Mouse (Mus musculus): Measurements from ENCODE around the gene Gucy1b2. TPM values are rescaled to one million over a fixed set of nuclear protein-coding genes. Genes with fewer than 3 reads are reported as not detected.

The Gucy1b2 gene
- total RNA-seq, 2 experiments from 2014 or later, result 0.39 TPM; not detected in 1

DNA sequence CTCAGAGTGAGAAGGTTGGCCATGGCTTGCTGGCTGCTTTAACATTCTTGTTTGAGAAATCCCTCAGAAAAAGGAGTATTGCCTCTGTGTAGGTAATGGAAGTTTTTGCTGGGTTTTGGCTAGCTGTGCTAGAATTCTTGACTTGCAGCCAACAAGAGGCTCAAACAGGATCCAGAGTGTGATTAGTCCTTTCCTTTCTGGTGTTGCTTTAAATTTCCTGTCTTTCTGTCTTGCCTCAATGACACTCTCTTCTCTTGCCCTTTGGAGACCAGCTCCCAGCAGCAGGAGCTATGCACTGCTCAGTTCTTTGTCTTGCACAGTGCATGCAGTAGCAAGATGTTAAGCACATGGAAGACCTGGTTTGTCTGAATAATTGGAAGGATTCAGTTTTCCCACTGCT, 80.4 kb downstream of the Gucy1b2 start:
- DNase-seq (ENCODE audit: extremely low spot score in 1 of 2, low spot score in 1 of 2), result no peak

DNA sequence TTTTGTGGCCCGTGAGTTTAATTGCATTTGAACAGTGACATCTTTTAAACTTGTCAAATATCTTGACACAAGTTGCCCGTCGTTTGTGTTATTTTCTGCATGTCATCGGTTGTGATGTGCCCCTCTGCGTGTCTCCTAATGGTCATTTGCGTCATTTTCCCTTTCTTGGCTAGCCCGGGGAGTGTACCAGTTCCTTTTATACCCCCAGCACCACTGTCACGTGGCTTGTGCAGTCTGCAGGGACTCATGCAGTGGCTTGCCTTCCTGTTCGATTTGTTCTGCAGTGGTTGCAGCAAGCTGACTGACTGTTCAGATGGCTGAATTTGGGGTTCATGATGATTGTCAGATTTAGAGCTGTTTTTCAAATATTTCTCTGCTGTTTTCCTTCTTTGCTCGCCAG, 82.1 kb downstream of the Gucy1b2 start:
- DNase-seq (ENCODE audit: extremely low spot score in 1 of 2, low spot score in 1 of 2), result no peak

DNA sequence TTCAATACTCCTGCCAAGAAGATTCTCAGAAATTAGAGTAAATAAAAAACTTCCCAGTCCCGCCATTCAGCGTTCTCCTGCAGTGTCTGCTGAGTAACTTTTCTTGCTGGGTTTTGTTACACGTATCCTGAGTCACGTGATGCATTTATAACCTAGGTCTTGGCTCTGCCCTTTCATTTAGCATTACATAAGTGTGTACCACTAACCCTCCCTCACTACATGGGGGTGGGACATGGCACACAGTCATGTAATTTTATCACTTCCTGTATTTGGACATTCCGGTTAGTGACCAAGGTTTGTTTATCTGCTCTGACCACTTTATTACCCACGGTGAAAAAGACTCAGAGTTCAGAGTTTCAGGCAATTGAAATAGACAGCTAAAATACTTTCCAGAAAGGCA, 85.3 kb downstream of the Gucy1b2 start:
- DNase-seq (ENCODE audit: extremely low spot score in 1 of 2, low spot score in 1 of 2), result no peak

DNA sequence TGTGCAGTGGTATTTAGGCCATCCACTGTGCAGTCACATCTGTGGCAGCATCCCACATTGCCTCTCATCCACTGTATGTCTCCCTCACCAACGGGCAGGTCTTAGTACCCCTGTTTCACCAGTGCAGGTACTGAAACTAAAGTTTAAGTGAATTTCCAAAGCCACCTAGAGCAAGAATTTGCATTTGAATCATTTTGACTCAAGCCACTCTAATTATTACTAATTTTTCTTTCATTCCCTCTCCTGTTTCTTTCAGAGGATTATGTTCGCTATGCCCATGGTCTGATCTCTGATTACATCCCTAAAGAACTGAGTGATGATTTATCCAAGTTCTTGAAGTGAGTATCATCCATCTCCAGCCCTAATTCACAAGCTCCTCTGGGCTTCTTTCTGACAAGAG, 92.3 kb downstream of the Gucy1b2 start:
- no peak for DNase-seq (ENCODE audit: extremely low spot score in 1 of 2, low spot score in 1 of 2)

DNA sequence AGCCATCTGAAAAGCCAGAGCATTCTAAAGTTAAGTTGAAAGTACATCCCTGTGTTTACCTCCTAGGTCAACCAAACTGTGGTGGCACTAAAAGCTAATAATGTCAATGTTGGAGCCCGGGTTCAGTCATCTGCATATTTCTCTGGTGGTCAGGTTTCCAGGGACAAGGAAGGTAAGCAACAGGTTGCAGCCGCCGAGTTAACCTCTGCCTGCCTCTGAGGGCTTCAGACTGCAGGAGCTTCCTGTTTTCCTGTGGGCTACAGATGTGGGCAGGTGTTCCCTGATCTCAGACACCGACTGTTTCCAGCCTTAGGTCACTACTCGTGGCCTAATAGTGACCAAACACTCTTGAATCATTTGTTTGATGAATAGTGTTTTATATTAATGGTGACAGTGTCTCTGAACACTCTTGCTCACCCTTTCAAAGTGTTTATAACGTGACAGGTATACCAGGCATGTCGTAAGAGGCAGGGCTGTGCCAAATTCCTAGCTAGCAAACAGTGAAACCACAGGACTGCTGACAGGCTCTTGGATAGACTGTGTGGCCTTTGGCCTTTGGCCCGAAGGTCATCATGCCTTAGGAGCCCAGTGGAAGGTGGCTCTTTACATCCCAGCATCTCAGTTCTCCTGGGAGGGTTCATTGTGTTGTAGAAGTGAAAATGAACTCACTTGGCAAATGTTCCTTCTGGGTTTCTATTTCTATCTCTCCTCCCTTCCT, 94.7 kb downstream of the Gucy1b2 start:
- DNase-seq (ENCODE audit: extremely low spot score in 1 of 2, low spot score in 1 of 2), result no peak

DNA sequence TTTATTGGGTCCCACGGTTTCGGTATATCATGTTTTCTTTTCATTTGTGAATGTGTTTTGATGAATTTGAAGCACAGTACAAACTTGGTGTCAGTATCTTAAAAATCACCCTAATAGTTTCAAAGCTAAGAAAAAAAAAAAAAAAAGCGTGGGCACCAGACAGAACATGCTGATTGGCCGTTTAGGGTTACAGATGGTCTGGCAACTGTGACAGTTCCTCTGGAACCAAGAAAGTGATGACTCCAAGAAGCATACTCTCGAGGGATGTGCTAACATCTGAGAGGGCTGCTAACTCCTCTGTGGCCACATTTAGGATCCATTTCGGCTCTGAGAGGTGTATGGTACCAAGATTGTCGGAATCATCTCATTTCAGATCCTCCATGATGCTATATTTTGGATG, 100.9 kb downstream of the Gucy1b2 start:
- DNase-seq (ENCODE audit: extremely low spot score in 1 of 2, low spot score in 1 of 2), result no peak

DNA sequence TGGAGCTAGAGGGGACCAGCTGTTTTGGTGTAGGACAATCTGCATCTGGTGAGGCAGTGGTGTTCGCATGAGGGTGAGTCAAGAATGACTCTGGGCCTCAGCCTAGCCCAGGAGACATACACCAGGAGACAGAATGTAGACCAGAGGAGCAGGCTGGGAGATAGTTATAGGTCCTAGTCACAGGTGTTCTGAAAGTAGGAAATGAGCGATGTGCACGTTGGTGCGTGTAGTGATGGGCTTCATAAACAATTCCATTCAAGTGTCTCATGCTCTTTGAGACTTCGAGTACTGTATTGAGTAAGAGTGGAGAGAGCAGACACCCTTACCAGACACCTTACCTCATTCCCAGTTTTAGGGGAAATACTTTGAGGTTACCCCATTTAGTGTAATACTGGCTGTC, 102.3 kb downstream of the Gucy1b2 start:
- no peak for DNase-seq (ENCODE audit: extremely low spot score in 1 of 2, low spot score in 1 of 2)

DNA sequence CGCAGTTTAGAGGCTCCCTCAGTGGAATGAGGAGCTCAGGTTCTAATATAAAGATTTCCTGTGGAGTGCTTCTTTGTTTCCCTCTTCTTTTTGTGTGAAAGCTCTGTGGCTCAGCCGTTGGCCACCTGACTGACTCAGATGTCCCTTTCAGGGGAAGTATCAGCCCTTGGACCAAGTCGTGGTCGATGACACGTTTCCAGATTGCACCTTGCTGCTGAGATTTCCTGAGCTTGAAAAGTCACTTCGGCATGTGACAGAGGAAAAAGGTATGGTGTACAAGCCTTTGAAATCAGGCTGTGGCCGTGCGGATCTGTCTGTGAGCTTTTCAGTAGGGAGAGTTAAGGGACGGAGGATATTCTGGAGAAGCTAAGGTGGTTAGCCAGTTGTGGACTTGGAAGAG, 102.7 kb downstream of the Gucy1b2 start:
- DNase-seq (ENCODE audit: extremely low spot score in 1 of 2, low spot score in 1 of 2), result no peak

DNA sequence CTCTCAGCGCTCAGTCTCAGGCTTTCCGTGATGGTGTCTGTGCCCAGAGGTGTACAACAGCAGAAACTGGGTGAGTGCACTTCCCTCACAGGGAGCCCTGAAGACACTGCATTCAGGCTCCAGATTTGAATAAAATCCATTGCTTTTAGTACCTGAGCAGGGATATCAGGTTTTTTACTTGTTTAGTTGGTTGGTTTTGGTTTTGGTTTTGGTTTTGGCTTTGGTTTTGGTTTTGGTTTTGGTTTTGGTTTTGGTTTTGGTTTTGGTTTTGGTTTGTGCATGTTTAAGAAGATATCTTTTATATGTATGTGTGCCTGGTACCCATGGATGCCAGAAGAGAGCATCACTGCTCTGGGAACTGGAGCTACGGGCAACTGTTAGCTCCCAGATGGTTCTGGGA, 105.2 kb downstream of the Gucy1b2 start:
- DNase-seq (ENCODE audit: extremely low spot score in 1 of 2, low spot score in 1 of 2), result no peak

DNA sequence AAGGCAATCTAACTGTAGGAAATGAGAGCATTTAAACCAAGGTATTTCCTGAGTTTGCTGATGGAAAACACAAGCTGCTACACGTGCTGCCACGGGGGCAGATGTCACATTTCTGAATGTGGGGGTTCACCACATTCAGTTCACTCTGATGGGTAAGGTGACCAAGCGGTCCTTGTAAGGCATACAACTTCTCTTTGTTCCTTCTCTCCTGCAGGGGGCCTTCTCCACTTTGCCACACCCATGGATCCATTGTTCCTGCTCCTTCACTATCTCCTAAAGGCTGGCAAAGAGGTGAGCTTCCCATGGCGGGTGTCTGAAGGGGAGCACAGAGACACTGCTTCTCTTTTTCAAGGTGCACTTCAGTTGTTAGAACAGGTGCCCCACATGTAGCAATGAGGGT, 105.9 kb downstream of the Gucy1b2 start:
- no peak for DNase-seq (ENCODE audit: extremely low spot score in 1 of 2, low spot score in 1 of 2)

DNA sequence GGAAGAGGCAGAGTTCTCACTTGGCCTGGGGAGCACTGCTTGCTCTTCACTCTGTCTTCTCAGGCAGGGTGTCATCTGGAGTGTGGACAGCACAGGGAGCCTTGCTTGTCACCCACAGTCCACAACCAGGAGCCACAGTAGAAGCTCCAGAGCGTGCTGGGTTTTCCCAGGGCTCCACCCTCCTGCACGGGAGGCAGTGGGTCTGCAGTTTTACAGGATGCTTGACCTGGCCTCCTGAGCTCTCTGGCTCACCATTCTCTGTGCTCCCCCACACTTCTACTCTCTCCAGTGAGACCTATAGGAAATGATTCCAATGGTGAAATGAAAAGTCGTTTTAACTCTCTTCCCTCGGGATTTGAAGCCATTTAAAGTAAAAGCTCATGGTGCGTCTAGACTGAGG, 106.3 kb downstream of the Gucy1b2 start:
- no peak for DNase-seq (ENCODE audit: extremely low spot score in 1 of 2, low spot score in 1 of 2)

DNA sequence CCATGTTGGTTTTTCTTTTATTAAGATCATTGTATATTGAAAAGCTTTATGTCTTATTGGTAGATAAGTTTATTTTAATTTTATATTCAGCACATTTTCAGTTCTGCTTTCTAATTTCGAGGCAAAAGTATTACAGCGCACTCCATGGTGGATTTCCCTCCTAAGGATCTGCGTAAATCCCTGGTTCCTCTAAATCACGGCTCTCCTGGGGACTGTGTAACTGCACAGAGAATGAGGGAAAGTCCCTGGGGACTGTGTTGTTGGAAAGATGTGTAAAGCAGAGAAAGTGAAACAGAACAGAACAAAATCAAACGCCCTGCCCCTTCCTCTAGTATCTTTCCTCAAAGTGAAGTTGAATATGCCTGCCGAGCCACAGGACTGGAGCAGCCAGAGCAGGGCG, 109.0 kb downstream of the Gucy1b2 start:
- no peak for DNase-seq (ENCODE audit: extremely low spot score in 1 of 2, low spot score in 1 of 2)

DNA sequence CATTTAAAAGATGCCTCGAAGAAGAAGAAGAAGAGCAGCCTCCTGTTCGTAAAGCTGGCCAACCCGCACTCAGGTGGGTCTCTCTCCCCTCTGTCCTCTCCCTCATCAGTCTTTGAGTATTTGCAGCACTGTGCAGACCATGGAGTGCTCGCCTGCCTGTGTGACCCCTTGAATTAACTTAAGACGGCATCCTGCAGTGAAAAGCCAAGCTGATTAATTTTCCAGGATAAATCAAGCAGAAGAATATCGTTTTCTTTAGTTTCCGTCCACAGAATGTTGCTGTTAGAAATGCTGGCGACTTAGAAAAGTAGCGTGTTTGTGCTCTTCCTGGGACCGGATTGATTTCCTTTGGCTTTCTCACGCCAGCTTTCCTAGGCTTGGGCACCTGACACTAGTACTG, 109.5 kb downstream of the Gucy1b2 start:
- DNase-seq (ENCODE audit: extremely low spot score in 1 of 2, low spot score in 1 of 2), result no peak

Other genes starting within 250 kb of the Gucy1b2 start
- gene Rnaseh2b, start 163.7 kb downstream of the Gucy1b2 start, total RNA-seq (2021), result 10 to 100 TPM; 10.1 to 14.1 TPM
- gene Dleu7, start 163.2 kb downstream of the Gucy1b2 start, total RNA-seq (2021), result 1 to 10 TPM; 5.6 to 7.5 TPM
- 10 to 100 TPM; 11.0 to 15.8 TPM for gene Fam124a, start 99.4 kb upstream of the Gucy1b2 start, total RNA-seq (2021)
- gene Gm4131, start 110.6 kb upstream of the Gucy1b2 start, total RNA-seq (2021), result not detected
- not detected for gene Serpine3, start 207.4 kb upstream of the Gucy1b2 start, total RNA-seq (2021)

All from layer of hippocampus, postnatal 25 days (tissue).